Mouse (Mus musculus) neural tube, embryonic 13.5 days (tissue): ENCODE results near the gene Cyb561d2. TPM values are rescaled to one million over a fixed set of nuclear protein-coding genes. Genes with fewer than 3 reads are reported as not detected.
A peak's percentile ranks its signal among the peaks of the same experiment; 100 is the strongest.

Experiments used
- ATAC-seq: fragments of 200-750 bp; cut with Nextera tagmentation; 2 replicates; pipeline ENCODE4 v1.8.0; 2017; ENCODE audit warnings: low read depth, mild to moderate bottlenecking, moderate TSS enrichment, moderate library complexity
- H3K27ac ChIP-seq: fragments of 300-500 bp; sonication (generic); replicated peaks from 2 replicates; pipeline ENCODE4 v1.5.1; 2015; ENCODE audit warnings: moderate library complexity, mild to moderate bottlenecking, inconsistent platforms
- H3K27me3 ChIP-seq: fragments of 300-500 bp; sonication (generic); 2 replicates; pipeline ENCODE4 v1.6.1; 2015; ENCODE audit warnings: mild to moderate bottlenecking, inconsistent platforms
- H3K36me3 ChIP-seq: fragments of 300-500 bp; sonication (generic); 2 replicates; pipeline ENCODE4 v1.6.1; 2015; ENCODE audit warnings: mild to moderate bottlenecking, inconsistent platforms
- H3K4me1 ChIP-seq: fragments of 300-500 bp; sonication (generic); replicated peaks from 2 replicates; pipeline ENCODE4 v1.6.1; 2015; ENCODE audit warnings: inconsistent platforms
- H3K4me2 ChIP-seq: fragments of 300-500 bp; sonication (generic); 2 replicates; pipeline ENCODE4 v1.6.1; 2015; ENCODE audit warnings: inconsistent platforms, mild to moderate bottlenecking, moderate library complexity
- H3K4me3 ChIP-seq: fragments of 300-500 bp; sonication (generic); 2 replicates; pipeline ENCODE4 v1.5.1; 2015; ENCODE audit warnings: mild to moderate bottlenecking, inconsistent platforms
- H3K9ac ChIP-seq: fragments of 300-500 bp; sonication (generic); 2 replicates; pipeline ENCODE4 v1.6.1; 2015; ENCODE audit warnings: moderate library complexity, mild to moderate bottlenecking, inconsistent platforms
- H3K9me3 ChIP-seq: fragments of 300-500 bp; sonication (generic); 2 replicates; pipeline ENCODE4 v1.6.1; 2016; ENCODE audit warnings: inconsistent platforms
- WGBS: fragments of 180-500 bp; shearing (Covaris S2); methylation state at CpG from one replicate; pipeline ENCODE4 v1.1.7; 2015; 5-methylcytosine and 5-hydroxymethylcytosine counted together
- polyA plus RNA-seq: library from polyadenylated mRNA; unstranded; fragments of >200 nt; fragmentation: Nextera tagmentation; extraction: Ambion mirVana; gene quantifications from 2 replicates; pipeline ENCODE4 v1.2.1, GENCODE M21; 2015

Cyb561d2 gene
- polyA plus RNA-seq, 1 experiment from 2014 or later, result 40.1 TPM

DNA sequence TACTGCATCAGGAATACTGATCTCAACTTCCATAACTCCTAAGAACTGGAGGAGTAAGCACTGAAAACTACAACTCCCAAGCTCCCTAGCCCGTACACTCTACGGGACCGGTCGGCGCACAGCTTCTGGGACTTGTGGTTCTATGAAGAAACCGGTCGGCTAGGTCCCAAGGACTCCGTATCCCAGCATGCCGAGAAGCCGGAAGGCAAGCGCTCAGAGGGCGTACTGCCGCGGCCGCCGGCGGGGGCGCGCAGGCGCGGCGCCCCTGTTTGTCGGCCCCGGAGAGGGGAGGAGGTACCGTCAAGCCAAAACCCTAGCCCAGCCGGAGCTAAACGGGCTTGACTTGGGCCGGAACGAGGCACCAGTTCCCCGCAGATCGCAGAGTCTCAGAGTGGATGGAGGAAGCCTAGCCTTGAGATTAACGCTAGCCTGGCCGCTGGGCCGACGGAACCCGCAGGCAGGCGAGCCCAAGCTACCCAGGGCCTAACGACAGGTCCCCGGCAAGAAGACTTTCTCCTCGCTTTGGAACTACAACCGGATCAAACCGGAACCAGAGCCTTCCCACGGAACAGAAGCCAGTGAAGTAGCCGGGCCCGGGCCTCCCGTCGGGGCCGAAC lies 8.1 kb downstream of the Cyb561d2 start, which contains the start of gene Tmem115:
Tmem115 (plus strand) TSS at position 155 of the 617 bp plus-strand sequence.
- Histone ChIP-seq H3K9ac (peak within 1 kb of the TSS; percentile 91), H3K36me3 (peaks cover 22% of the 10 kb centered on the region), H3K27ac (peak within 1 kb of the TSS; percentile 77), H3K4me1 (peaks cover 35% of the 10 kb centered on the region), H3K4me2 (peak within 1 kb of the TSS; percentile 100), H3K4me3 (peak within 1 kb of the TSS; percentile 86), H3K27me3 (no peaks in the 10 kb centered on the region; the same call in 1 of the 2 replicates), H3K9me3 (no peaks in the 10 kb centered on the region)
- WGBS, result under 1% methylated on average over 47 of the region's 48 CpGs
- peak; percentile 98 for ATAC-seq

DNA sequence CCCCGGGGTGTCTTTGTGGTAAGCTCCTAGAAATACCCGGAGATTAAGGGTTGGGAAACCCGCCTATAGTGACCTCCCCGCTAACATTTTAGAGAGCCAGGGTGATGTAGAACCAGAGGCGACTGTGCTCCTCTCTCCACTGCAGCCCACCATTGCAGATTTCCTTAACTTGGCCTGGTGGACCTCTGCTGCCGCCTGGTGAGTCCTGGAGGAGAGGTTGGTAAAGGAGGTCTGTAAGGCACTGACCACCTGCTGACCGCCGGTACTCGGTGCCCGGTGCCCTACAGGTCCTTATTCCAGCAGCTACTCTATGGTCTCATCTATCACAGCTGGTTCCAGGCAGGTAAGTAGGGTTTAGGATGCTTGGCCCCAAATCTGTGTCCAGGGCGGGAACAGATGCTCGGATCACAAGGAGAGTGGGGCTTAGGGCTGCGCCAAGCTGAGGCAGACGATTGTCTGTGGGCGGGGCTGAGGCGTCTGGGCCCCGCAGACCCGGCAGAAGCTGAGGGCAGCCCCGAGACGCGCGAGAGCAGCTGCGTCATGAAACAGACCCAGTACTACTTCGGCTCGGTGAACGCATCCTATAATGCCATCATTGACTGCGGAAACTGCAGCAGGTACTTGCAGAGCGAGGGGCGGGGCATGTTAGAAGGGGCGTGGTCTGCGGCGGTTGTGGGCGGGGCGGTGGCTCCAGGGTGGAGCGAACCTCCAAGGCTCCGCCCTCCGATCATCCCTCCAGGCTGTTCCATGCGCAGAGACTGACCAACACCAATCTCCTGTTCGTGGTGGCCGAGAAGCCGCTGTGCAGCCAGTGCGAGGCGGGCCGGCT lies 15.6 kb downstream of the Cyb561d2 start:
- WGBS, result 6% methylated on average over 40 of the region's 44 CpGs
- peak; percentile 28; the same call in 1 of the 2 replicates for ATAC-seq
- peak overlapping the region; percentile 51 for H3K4me2 ChIP-seq
- H3K27ac ChIP-seq, result no peak overlapping the region
- H3K4me1 ChIP-seq, result peaks cover 31% of the 10 kb centered on the region
- H3K27me3 ChIP-seq, result peaks cover 45% of the 10 kb centered on the region
- peak overlapping the region; percentile 10; the same call in 1 of the 2 replicates for H3K9ac ChIP-seq
- H3K4me3 ChIP-seq, result peak overlapping the region; percentile 26
- H3K9me3 ChIP-seq, result no peaks in the 10 kb centered on the region
- H3K36me3 ChIP-seq, result peaks cover 33% of the 10 kb centered on the region

DNA sequence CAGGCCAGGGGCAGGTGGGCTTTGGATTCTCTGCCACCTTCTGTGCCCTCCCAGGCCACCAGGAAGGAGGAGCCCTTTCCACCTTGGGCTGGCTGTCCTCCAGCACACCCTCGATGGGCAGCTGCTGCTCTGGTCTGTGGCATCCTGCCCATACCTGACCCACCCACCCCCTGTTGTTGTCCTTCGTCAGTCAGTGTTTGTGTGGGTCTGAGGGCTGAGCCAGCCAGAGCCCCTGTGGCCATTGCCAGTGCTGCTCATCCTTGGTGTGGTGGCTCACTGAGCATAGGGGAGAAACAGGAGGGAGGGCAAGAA lies 19.6 kb downstream of the Cyb561d2 start:
- no peaks in the 10 kb centered on the region for H3K9me3 ChIP-seq
- 22% methylated on average over 2 of the region's 2 CpGs for WGBS
- peak overlapping the region; percentile 55 for H3K9ac ChIP-seq
- no peak overlapping the region for H3K4me3 ChIP-seq
- H3K36me3 ChIP-seq, result peaks cover 44% of the 10 kb centered on the region
- H3K4me1 ChIP-seq, result peaks cover 42% of the 10 kb centered on the region
- ATAC-seq, result no peak; the same call in 1 of the 2 replicates
- H3K27ac ChIP-seq, result peak overlapping the region; percentile 52; the same call in 1 of the 2 replicates
- H3K27me3 ChIP-seq, result peaks cover 41% of the 10 kb centered on the region
- H3K4me2 ChIP-seq, result peak overlapping the region; percentile 29; the same call in 1 of the 2 replicates

DNA sequence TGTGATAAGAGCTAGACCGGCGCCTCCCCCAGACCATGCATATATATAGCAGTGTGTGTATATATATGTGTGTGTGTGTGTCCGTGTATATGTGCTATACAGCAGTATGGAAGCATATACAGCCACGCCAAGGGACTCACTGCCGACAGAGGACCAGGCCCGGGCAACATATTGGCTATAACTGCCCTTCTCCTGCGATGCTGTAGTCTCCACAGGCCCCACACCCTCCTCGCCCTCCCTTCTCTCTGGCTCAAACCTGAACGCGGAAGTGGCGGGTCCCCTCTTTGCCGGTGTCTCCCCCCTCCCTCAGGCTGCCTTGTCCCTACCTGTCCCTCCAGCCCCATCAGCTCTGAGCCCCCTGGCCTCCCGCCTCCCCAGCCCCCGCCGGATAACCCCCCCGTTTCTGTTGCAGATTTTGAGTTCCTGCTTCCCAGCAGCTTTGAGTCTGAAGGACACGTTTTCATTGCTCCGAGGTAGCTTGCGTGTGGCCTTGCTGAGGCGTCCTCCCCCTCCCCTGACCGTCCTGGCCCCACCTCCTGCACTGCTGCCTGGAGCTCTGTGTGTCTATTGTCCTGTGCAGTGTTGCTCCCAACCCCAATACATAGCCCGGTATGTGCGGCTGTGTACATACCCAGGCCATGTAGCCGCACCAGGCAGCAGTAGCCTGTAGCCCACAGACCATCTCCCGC lies 20.1 kb downstream of the Cyb561d2 start:
- ATAC-seq, result 0 out of 2 replicates have a peak, but pooled peaks have one; percentile 27
- 28% methylated on average over 25 of the region's 25 CpGs for WGBS
- peak overlapping the region; percentile 52; the same call in 1 of the 2 replicates for H3K27ac ChIP-seq

DNA sequence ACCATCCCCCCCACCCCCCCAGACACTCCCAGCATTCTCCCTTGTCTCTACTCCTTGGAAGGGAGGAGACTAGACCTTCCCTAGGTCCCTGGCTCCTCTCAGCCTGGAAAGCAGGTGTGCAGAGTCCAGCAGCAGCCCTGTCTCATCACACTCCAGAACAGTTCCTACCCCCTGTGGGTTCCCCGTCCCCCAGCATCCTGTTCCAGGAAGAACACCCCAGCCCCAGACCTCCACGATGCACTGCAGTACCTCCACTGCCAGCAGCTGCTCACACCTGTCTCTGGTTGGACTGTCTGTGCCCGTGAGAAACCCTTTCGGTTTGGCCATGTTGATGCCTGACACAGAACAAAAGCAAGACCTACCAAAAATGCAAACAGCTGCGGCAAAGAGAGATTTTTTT lies 20.8 kb downstream of the Cyb561d2 start:
- peaks cover 30% of the 10 kb centered on the region for H3K27me3 ChIP-seq
- peak overlapping the region; percentile 64 for H3K27ac ChIP-seq
- H3K36me3 ChIP-seq, result peaks cover 47% of the 10 kb centered on the region
- 64% methylated on average over 5 of the region's 5 CpGs for WGBS
- no peak for ATAC-seq
- peaks cover 30% of the 10 kb centered on the region for H3K4me1 ChIP-seq
- no peak overlapping the region for H3K4me2 ChIP-seq
- H3K9ac ChIP-seq, result peak overlapping the region; percentile 34; the same call in 1 of the 2 replicates
- H3K9me3 ChIP-seq, result no peaks in the 10 kb centered on the region
- H3K4me3 ChIP-seq, result no peak overlapping the region

More for the DNA sequence above, 20.1 kb downstream of the Cyb561d2 start:
- Histone ChIP-seq H3K4me1 (peaks cover 37% of the 10 kb centered on the region), H3K36me3 (peaks cover 45% of the 10 kb centered on the region), H3K4me2 (peak overlapping the region; percentile 29), H3K9ac (peak overlapping the region; percentile 55), H3K27me3 (peaks cover 37% of the 10 kb centered on the region), H3K9me3 (no peaks in the 10 kb centered on the region), H3K4me3 (no peak overlapping the region)

DNA sequence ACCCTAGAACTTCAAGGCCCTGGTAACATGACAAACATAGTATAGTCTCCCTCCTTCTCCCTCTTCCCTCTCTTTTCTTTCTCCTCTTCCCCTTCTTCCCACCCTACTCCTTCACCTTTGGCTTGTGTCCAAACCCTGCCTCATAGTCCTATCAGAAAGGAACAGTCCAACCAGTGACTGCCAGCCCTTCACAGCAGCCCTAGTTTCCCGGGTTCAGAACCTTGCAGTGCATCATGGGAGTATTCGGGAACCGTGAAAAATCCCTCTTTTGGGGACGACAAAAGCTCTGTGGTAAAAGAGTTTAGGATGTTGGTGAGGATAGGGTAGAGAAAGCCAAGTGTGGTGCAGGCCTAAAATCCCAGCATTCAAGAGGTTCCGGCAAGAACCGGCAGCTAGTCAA lies 21.7 kb downstream of the Cyb561d2 start:
- H3K27ac ChIP-seq, result no peak overlapping the region; the same call in 1 of the 2 replicates
- no peak overlapping the region for H3K4me3 ChIP-seq
- H3K36me3 ChIP-seq, result peaks cover 42% of the 10 kb centered on the region
- H3K9me3 ChIP-seq, result no peaks in the 10 kb centered on the region
- peaks cover 21% of the 10 kb centered on the region for H3K27me3 ChIP-seq
- no peak for ATAC-seq
- H3K9ac ChIP-seq, result no peak overlapping the region
- no peak overlapping the region for H3K4me2 ChIP-seq
- H3K4me1 ChIP-seq, result peaks cover 28% of the 10 kb centered on the region
- 38% methylated on average over 6 of the region's 6 CpGs for WGBS

DNA sequence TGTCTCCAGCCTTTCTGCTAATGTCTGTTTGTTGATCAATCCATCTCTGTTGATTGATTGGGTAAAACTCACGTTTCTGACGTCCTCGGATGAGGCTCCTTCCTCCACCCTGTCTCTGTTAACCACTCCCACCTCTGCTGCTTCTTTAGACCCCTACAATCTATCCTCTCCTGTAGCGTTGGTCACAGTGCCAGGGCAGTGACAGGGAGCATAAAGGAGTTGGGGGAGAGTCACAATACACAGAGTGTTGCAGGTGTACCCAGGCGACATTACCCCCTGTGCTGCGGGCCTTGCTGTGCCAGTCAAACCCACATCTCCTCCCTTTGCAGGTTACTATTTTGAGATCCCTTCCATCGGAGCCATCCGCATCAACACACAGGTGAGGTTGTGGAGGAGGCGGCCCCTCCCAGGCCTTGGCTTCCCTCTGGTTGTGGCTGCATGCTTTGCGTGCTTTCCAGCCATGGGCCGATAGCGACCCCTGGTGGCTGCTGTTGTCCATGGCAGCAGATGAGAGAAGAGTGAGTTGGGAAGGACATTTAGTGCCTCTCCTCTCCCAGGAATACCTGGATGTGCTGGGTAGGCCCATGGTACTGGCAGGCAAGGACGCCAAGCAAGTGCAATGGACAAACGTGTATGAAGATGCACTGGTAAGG lies 27.6 kb downstream of the Cyb561d2 start:
- ATAC-seq, result peak; percentile 24; the same call in 1 of the 2 replicates
- peaks cover 51% of the 10 kb centered on the region for H3K4me1 ChIP-seq
- no peak overlapping the region for H3K4me2 ChIP-seq
- no peak overlapping the region for H3K4me3 ChIP-seq
- H3K27ac ChIP-seq, result peak overlapping the region; percentile 86; the same call in 1 of the 2 replicates
- H3K36me3 ChIP-seq, result peaks cover 26% of the 10 kb centered on the region; the same call in 1 of the 2 replicates
- H3K9me3 ChIP-seq, result no peaks in the 10 kb centered on the region
- no peak overlapping the region; the same call in 1 of the 2 replicates for H3K9ac ChIP-seq
- peaks cover 3% of the 10 kb centered on the region; the same call in 1 of the 2 replicates for H3K27me3 ChIP-seq
- WGBS, result 23% methylated on average over 14 of the region's 14 CpGs

DNA sequence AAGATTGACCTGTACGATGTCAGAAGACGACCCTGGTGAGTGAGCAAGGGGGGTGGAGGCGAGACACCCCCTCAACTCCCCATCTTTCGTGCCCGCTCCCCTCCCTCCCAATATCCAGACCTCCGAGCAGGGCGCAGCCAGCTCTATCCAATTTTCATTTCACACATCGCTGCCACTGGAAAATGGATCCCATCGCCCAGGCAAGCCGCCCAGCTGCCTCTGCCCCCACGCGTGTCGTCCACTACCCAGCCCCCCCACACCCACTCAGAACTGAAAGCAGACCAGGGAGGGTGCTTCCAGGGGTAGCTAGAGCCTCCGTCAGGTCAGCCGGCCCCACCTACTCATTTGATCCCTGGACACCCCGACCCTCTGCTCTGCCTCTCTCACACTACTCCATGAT lies 29.7 kb downstream of the Cyb561d2 start:
- Histone ChIP-seq H3K9me3 (no peaks in the 10 kb centered on the region), H3K27ac (peak overlapping the region; percentile 86), H3K9ac (no peak overlapping the region), H3K4me2 (no peak overlapping the region), H3K4me1 (peaks cover 72% of the 10 kb centered on the region), H3K4me3 (no peak overlapping the region), H3K36me3 (peaks cover 11% of the 10 kb centered on the region; the same call in 1 of the 2 replicates), H3K27me3 (no peaks in the 10 kb centered on the region)
- 51% methylated on average over 16 of the region's 16 CpGs for WGBS
- no peak for ATAC-seq

DNA sequence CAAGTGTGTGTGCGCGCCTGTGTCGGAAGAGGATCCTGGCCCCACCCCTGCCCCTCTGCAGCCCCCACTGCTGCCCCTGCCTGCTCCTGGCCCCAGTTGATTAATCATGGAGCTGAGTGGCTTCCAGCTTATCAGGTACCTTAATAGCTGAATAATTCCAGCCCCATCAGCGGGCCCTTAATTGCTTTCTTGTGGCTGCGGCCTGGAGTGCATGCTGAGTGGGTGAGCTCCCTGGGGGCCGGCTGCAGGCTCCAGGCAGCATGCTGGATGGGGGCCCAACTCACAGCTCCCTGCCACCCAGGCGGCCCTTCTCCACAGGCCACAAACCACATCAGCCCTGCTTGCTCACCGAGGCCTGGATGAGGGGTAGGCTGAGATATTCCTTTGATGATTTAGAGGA lies 30.6 kb downstream of the Cyb561d2 start:
- Histone ChIP-seq H3K4me3 (no peak overlapping the region), H3K9me3 (no peaks in the 10 kb centered on the region), H3K4me2 (no peak overlapping the region), H3K27me3 (no peaks in the 10 kb centered on the region), H3K4me1 (peaks cover 81% of the 10 kb centered on the region), H3K27ac (peak overlapping the region; percentile 86), H3K9ac (peak overlapping the region; percentile 38; the same call in 1 of the 2 replicates), H3K36me3 (peaks cover 3% of the 10 kb centered on the region; the same call in 1 of the 2 replicates)
- 30% methylated on average over 8 of the region's 8 CpGs for WGBS
- no peak for ATAC-seq

DNA sequence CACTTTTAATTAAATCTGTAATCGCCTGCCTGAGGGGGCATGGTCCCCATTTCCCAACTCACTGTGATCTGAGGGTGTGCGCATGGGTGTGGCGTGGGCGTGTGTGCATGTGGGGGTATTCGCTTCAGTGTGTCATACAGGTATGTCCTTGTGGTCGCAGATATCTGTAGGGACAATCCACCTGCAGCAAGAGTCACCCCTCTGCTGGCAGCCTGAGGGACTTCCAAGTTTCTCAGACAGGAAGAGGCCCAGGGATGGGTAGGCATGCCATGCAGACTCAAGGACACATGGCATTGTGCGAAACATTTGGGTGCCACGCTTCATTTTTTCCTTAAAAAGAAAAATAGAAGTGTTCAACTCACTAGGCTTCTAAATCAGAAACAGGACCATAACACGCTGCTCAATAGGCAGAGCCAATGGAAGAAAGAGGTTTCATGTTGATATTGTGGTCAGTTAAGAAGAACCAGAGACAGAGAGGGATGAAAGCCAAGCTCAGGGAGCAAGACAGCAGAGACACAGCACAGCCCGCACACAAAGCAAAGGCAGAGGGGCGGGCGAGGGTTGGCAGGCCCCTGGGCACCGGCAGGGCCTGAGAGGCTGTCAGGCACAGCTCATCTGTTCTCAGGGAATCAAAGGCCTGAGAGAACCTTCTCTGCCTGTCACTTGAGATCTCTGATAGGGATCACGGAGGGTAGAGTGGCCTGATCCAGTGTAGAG lies 31.5 kb downstream of the Cyb561d2 start:
- H3K4me3 ChIP-seq, result no peak overlapping the region
- peaks cover 3% of the 10 kb centered on the region; the same call in 1 of the 2 replicates for H3K36me3 ChIP-seq
- H3K9ac ChIP-seq, result no peak overlapping the region
- H3K27me3 ChIP-seq, result no peaks in the 10 kb centered on the region
- 71% methylated on average over 14 of the region's 14 CpGs for WGBS
- H3K4me2 ChIP-seq, result no peak overlapping the region
- peaks cover 90% of the 10 kb centered on the region for H3K4me1 ChIP-seq
- peak overlapping the region; percentile 86 for H3K27ac ChIP-seq
- ATAC-seq, result no peak
- H3K9me3 ChIP-seq, result no peaks in the 10 kb centered on the region

DNA sequence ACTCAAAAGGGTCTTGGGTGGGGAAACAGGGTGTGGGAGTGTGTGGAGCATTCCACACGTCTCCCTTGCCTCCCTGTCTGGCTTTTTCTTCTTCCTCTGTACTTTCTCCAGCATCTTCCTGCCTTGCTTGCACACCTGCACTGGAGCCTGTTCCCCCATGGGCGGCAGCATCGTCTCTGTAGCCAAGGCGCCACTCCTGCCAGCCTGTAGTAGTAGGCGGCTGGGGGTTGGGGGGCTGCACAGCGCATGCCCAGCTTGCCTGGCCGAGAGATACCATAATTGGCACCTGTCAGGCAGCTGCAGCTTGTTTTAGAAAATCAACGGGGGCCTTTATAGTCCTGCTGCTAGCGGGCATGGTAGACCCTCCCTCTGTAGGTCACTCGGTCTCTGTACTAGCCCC lies 33.7 kb downstream of the Cyb561d2 start:
- Histone ChIP-seq H3K36me3 (peaks cover 3% of the 10 kb centered on the region; the same call in 1 of the 2 replicates), H3K9ac (0 out of 2 replicates have a peak overlapping the region, but pooled peaks have one; percentile 1), H3K27ac (peak overlapping the region; percentile 86), H3K4me1 (peaks cover 100% of the 10 kb centered on the region), H3K4me2 (no peak overlapping the region), H3K4me3 (no peak overlapping the region), H3K27me3 (no peaks in the 10 kb centered on the region), H3K9me3 (no peaks in the 10 kb centered on the region)
- ATAC-seq, result no peak; the same call in 1 of the 2 replicates
- 35% methylated on average over 10 of the region's 10 CpGs for WGBS
